ENCODE assay signal across 23 mouse cellular contexts in the genomic region with DNA sequence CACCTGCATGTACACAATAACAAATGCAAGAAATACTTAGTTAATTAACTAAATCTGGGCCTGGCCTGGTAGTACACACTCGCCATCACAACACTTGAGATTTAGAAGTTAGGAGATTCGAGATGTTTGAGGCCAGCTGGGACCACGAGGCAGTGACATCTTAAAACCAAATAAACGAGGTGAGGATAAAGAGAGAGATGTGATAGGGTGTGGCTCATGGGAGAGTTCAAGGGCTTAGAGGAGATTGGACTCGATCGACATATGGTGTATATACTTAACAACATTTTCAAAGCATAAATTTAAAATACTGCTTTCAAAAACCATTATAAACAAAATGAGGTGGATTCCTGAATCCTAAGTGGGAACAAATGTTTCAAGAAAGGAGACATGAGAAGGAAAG.
A peak's percentile ranks its signal among the peaks of the same experiment; 100 is the strongest.
DNase-seq lines count a peak whose midpoint lies in the region; ATAC-seq lines count a peak whose summit lies in the region.
"Had no signal": no experiment of that assay in that cellular context is flagged by ENCODE, and none has a peak within 500 bp of the region (broad histone marks: within the 10 kb centered on the region; RNA-seq: fewer than 3 reads in every experiment).

No protein-coding gene starts in this region.

- no peaks in the 10 kb centered on the region for H3K9me3 ChIP-seq in lung, embryonic 15.5 days
- no peaks in the 10 kb centered on the region for H3K9me3 ChIP-seq in midbrain, embryonic 11.5 days (ENCODE audit: control insufficient read depth, low read length)
- no peaks in the 10 kb centered on the region for H3K9me3 ChIP-seq in midbrain, embryonic 14.5 days (ENCODE audit: control insufficient read depth, low read length)
- H3K9me3 ChIP-seq: embryonic facial prominence, embryonic 10.5 days; embryonic facial prominence, embryonic 12.5 days; forebrain, embryonic 13.5 days; forebrain, embryonic 15.5 days had no signal

- 36% methylated on average over 6 of the region's 6 CpGs for WGBS in lung, embryonic 15.5 days
- WGBS in midbrain, embryonic 11.5 days = 88% methylated on average over 6 of the region's 6 CpGs
- WGBS in midbrain, embryonic 14.5 days = 84% methylated on average over 6 of the region's 6 CpGs

- no peak overlapping the region for H3K4me3 ChIP-seq in lung, embryonic 15.5 days
- H3K4me3 ChIP-seq in midbrain, embryonic 11.5 days (ENCODE audit: low read depth, low read length) = no peak overlapping the region
- no peak overlapping the region for H3K4me3 ChIP-seq in midbrain, embryonic 14.5 days (replicated peaks; ENCODE audit: low read depth, low read length)
- H3K4me3 ChIP-seq: embryonic facial prominence, embryonic 10.5 days; embryonic facial prominence, embryonic 12.5 days; forebrain, embryonic 13.5 days; forebrain, embryonic 15.5 days had no signal

- no peaks in the 10 kb centered on the region for H3K4me1 ChIP-seq in lung, embryonic 15.5 days
- H3K4me1 ChIP-seq in midbrain, embryonic 11.5 days (ENCODE audit: control insufficient read depth, insufficient read depth, low read length) = no peaks in the 10 kb centered on the region
- H3K4me1 ChIP-seq in midbrain, embryonic 14.5 days (ENCODE audit: control insufficient read depth, insufficient read depth, low read length) = no peaks in the 10 kb centered on the region
- H3K4me1 ChIP-seq: embryonic facial prominence, embryonic 10.5 days; embryonic facial prominence, embryonic 12.5 days; forebrain, embryonic 13.5 days; forebrain, embryonic 15.5 days had no signal

- peak; percentile 72; the same call in 1 of the 2 replicates for ATAC-seq in lung, embryonic 15.5 days (ENCODE audit: borderline replicate concordance, extremely low read depth, low FRiP score, low TSS enrichment)
- ATAC-seq in midbrain, embryonic 11.5 days (ENCODE audit: low FRiP score) = no peak
- ATAC-seq in midbrain, embryonic 14.5 days (ENCODE audit: low FRiP score, low TSS enrichment) = no peak
- ATAC-seq: activated CD4-positive, CD25-positive, alpha-beta regulatory T cell, adult 4 months; CD4-positive, CD25-positive, alpha-beta regulatory T cell, adult 4 months; forebrain, embryonic 13.5 days; forebrain, embryonic 15.5 days; Patski had no signal

- H3K4me2 ChIP-seq in lung, embryonic 15.5 days = no peak overlapping the region
- no peak overlapping the region for H3K4me2 ChIP-seq in midbrain, embryonic 11.5 days
- H3K4me2 ChIP-seq in midbrain, embryonic 14.5 days (ENCODE audit: low read length) = no peak overlapping the region
- H3K4me2 ChIP-seq: embryonic facial prominence, embryonic 12.5 days; forebrain, embryonic 13.5 days; forebrain, embryonic 15.5 days had no signal

- no peak overlapping the region for H3K9ac ChIP-seq in lung, embryonic 15.5 days
- H3K9ac ChIP-seq in midbrain, embryonic 11.5 days (ENCODE audit: low read length) = no peak overlapping the region
- H3K9ac ChIP-seq in midbrain, embryonic 14.5 days (replicated peaks; ENCODE audit: low read length) = no peak overlapping the region
- H3K9ac ChIP-seq: embryonic facial prominence, embryonic 12.5 days; forebrain, embryonic 13.5 days; forebrain, embryonic 15.5 days had no signal

- DNase-seq in heart, adult 11 months = peak; percentile 39
- no peak for DNase-seq in heart, adult 8-10 months (ENCODE audit: low spot score)
- DNase-seq in lung, postnatal 14 days = no peak
- peak; percentile 75 for DNase-seq in midbrain, embryonic 11.5 days (ENCODE audit: low spot score, missing footprints)
- DNase-seq in midbrain, embryonic 14.5 days = no peak
- DNase-seq: adrenal gland, adult 8-10 months; adrenal gland, postnatal 14 days; adrenal gland, postnatal 36 days; B cell, adult 2 months; cerebellum, adult 11-12 months; cerebellum, adult 2 months; cerebellum, adult 9-10 months; cerebellum, postnatal 10 days; cerebellum, postnatal 25 days had no signal

- H3K27me3 ChIP-seq in lung, embryonic 15.5 days = no peaks in the 10 kb centered on the region
- H3K27me3 ChIP-seq in midbrain, embryonic 11.5 days (ENCODE audit: control insufficient read depth, insufficient read depth, low read length) = no peaks in the 10 kb centered on the region
- H3K27me3 ChIP-seq in midbrain, embryonic 14.5 days (ENCODE audit: control insufficient read depth, insufficient read depth, low read length) = no peaks in the 10 kb centered on the region
- H3K27me3 ChIP-seq: embryonic facial prominence, embryonic 12.5 days; forebrain, embryonic 13.5 days; forebrain, embryonic 15.5 days; Patski had no signal

- no peaks in the 10 kb centered on the region for H3K36me3 ChIP-seq in lung, embryonic 15.5 days
- no peaks in the 10 kb centered on the region for H3K36me3 ChIP-seq in midbrain, embryonic 11.5 days (ENCODE audit: control insufficient read depth, insufficient read depth, low read length)
- H3K36me3 ChIP-seq in midbrain, embryonic 14.5 days (ENCODE audit: control insufficient read depth, insufficient read depth, low read length) = no peaks in the 10 kb centered on the region
- H3K36me3 ChIP-seq: embryonic facial prominence, embryonic 10.5 days; embryonic facial prominence, embryonic 12.5 days; forebrain, embryonic 15.5 days; G1E had no signal

- no peak overlapping the region for H3K27ac ChIP-seq in lung, embryonic 15.5 days
- H3K27ac ChIP-seq in midbrain, embryonic 11.5 days (ENCODE audit: low read depth, low read length) = no peak overlapping the region
- H3K27ac ChIP-seq in midbrain, embryonic 14.5 days (replicated peaks; ENCODE audit: low read depth, low read length) = no peak overlapping the region
- H3K27ac ChIP-seq: embryonic facial prominence, embryonic 10.5 days; embryonic facial prominence, embryonic 12.5 days; forebrain, embryonic 13.5 days; forebrain, embryonic 15.5 days had no signal

Comparison
In these comparisons a context has a peak if more than half of its experiments do, and no peak if none do; other contexts are left out.
1. DNase-seq: peak in heart, adult 11 months (single experiment) and midbrain, embryonic 11.5 days (single experiment); none in heart, adult 8-10 months (single experiment), lung, postnatal 14 days (single experiment) and midbrain, embryonic 14.5 days (single experiment).